In the genomic region with DNA sequence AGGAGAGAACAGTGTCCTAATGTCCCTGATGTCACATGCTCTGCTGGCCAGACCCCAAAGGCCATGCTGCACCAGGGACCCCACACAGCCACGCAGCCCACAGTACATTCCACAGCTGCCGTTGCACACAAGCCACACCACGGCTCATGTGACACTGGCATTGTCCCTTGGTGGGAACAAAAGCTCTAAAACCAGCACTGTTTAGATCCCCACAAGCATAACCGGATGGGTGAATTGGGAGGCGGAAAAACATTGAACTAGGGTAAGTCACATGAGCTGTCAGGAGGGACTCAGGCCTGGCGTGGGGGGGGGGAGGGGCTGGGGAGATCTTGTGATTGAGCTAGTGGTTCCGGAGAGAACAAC, we compare ENCODE assay signal across 9 mouse cellular contexts. TPM values are rescaled to one million over a fixed set of nuclear protein-coding genes. Genes with fewer than 3 reads are reported as not detected.
A peak's percentile ranks its signal among the peaks of the same experiment; 100 is the strongest.
DNase-seq lines count a peak whose midpoint lies in the region; ATAC-seq and TF ChIP-seq lines count a peak whose summit lies in the region.
"Had no signal": no experiment of that assay in that cellular context is flagged by ENCODE, and none has a peak within 500 bp of the region (broad histone marks: within the 10 kb centered on the region; RNA-seq: fewer than 3 reads in every experiment).

No protein-coding gene starts in this region.

- H3K9me3 ChIP-seq in kidney, embryonic 16.5 days (ENCODE audit: low read length) = no peaks in the 10 kb centered on the region
- H3K9me3 ChIP-seq in midbrain, postnatal 0 days (ENCODE audit: low read length) = no peaks in the 10 kb centered on the region
- H3K9me3 ChIP-seq: limb, embryonic 12.5 days had no signal

- peaks cover 19% of the 10 kb centered on the region for H3K36me3 ChIP-seq in spleen, adult 2 months (ENCODE audit: control insufficient read depth, insufficient read depth, low read length)
- no peaks in the 10 kb centered on the region; the same call in 1 of the 2 replicates for H3K36me3 ChIP-seq in kidney, embryonic 16.5 days (ENCODE audit: insufficient read depth, low read length)
- H3K36me3 ChIP-seq in midbrain, postnatal 0 days (ENCODE audit: insufficient read depth, low read length) = peaks cover 16% of the 10 kb centered on the region; the same call in 1 of the 2 replicates

- H3K4me1 ChIP-seq in spleen, adult 2 months (ENCODE audit: control insufficient read depth, insufficient read depth, insufficient read length) = peaks cover 43% of the 10 kb centered on the region; the same call in 1 of the 2 replicates
- H3K4me1 ChIP-seq in kidney, embryonic 16.5 days (ENCODE audit: insufficient read depth, low read length) = peaks cover 34% of the 10 kb centered on the region
- peaks cover 5% of the 10 kb centered on the region; the same call in 1 of the 2 replicates for H3K4me1 ChIP-seq in midbrain, postnatal 0 days (ENCODE audit: insufficient read depth, low read length)

- no peak overlapping the region for H3K4me2 ChIP-seq in kidney, embryonic 16.5 days (replicated peaks; ENCODE audit: low read depth, low read length)
- H3K4me2 ChIP-seq in midbrain, postnatal 0 days (ENCODE audit: low read depth, low read length, poor library complexity, severe bottlenecking) = no peak overlapping the region
- H3K4me2 ChIP-seq: limb, embryonic 12.5 days had no signal

- WGBS in spleen, adult 2 months = 42% methylated on average over 7 of the region's 7 CpGs
- 30% methylated on average over 7 of the region's 7 CpGs for WGBS in kidney, embryonic 16.5 days
- WGBS in midbrain, postnatal 0 days = 20% methylated on average over 7 of the region's 7 CpGs

- H3K27me3 ChIP-seq in spleen, adult 2 months (ENCODE audit: control insufficient read depth, insufficient read depth, low read length) = no peaks in the 10 kb centered on the region
- no peaks in the 10 kb centered on the region for H3K27me3 ChIP-seq in kidney, embryonic 16.5 days (ENCODE audit: insufficient read depth, low read length)
- no peaks in the 10 kb centered on the region for H3K27me3 ChIP-seq in midbrain, postnatal 0 days (ENCODE audit: insufficient read depth, low read length)
- H3K27me3 ChIP-seq: limb, embryonic 12.5 days had no signal

- no peak for TF ChIP-seq POLR2A in spleen, adult 2 months (IDR thresholded peaks at IDR 0.05; ENCODE audit: low read depth, low read length)

- peak; percentile 57 for DNase-seq in cerebellum, adult 9-10 months
- no peak for DNase-seq in cerebellum, adult 11 months
- no peak for DNase-seq in spleen, adult 2 months (ENCODE audit: low read depth in 1 of 2, low spot score in 2 of 2)
- no peak for DNase-seq in spleen, postnatal 36 days (ENCODE audit: low spot score in 2 of 2)
- no peak for DNase-seq in midbrain, postnatal 0 days (ENCODE audit: low spot score)
- no peak for DNase-seq in ovary, postnatal 10 days (ENCODE audit: low spot score)
- no peak for DNase-seq in spleen, adult 18-20 months

- ATAC-seq in kidney, embryonic 16.5 days (ENCODE audit: low FRiP score, low TSS enrichment) = 0 out of 2 replicates have a peak, but pooled peaks have one; percentile 2
- ATAC-seq in midbrain, postnatal 0 days (ENCODE audit: low FRiP score) = 0 out of 2 replicates have a peak, but pooled peaks have one; percentile 35

- H3K27ac ChIP-seq in spleen, adult 2 months (ENCODE audit: insufficient read depth, low read length) = peak overlapping the region; percentile 59
- peak overlapping the region; percentile 39; the same call in 1 of the 2 replicates for H3K27ac ChIP-seq in kidney, embryonic 16.5 days (ENCODE audit: low read length)
- H3K27ac ChIP-seq in midbrain, postnatal 0 days (ENCODE audit: low read depth, low read length) = no peak overlapping the region
- H3K27ac ChIP-seq: limb, embryonic 12.5 days had no signal

- no peak for TF ChIP-seq CTCF in spleen, adult 2 months (IDR thresholded peaks at IDR 0.05; ENCODE audit: extremely low read depth, insufficient read depth, insufficient read length, insufficient replicate concordance)
- no peak for TF ChIP-seq CTCF in midbrain, postnatal 0 days (IDR thresholded peaks at IDR 0.05)

- H3K4me3 ChIP-seq in spleen, adult 2 months (ENCODE audit: extremely low read depth, insufficient read depth, insufficient read length) = no peak overlapping the region
- no peak overlapping the region for H3K4me3 ChIP-seq in kidney, embryonic 16.5 days (ENCODE audit: low read length)
- no peak overlapping the region for H3K4me3 ChIP-seq in midbrain, postnatal 0 days (ENCODE audit: low read depth, low read length)
- H3K4me3 ChIP-seq: limb, embryonic 12.5 days had no signal

- H3K9ac ChIP-seq in kidney, embryonic 16.5 days (replicated peaks; ENCODE audit: low read length) = no peak overlapping the region
- no peak overlapping the region for H3K9ac ChIP-seq in midbrain, postnatal 0 days (replicated peaks; ENCODE audit: low read length, poor library complexity, severe bottlenecking)
- H3K9ac ChIP-seq: limb, embryonic 12.5 days had no signal

RNA-seq across cellular contexts. Expression of gene Cerk, which starts 17.5 kb away (rescaled TPM):
- polyA plus RNA-seq in spleen, adult 2 months (2012; rRNA removed) = 64.4 and 82.8 TPM in 2 replicates
- 13.6 and 13.7 TPM in 2 replicates for polyA plus RNA-seq in kidney, embryonic 16.5 days (2015; fragmentation: Nextera tagmentation; extraction: Ambion mirVana)
- 35.8 and 37.0 TPM in 2 replicates for total RNA-seq in midbrain, postnatal 0 days (2014; rRNA removed)
- 21.6 and 21.9 TPM in 2 replicates for polyA plus RNA-seq in midbrain, postnatal 0 days (2015; fragmentation: Nextera tagmentation; extraction: Ambion mirVana)

RNA-seq across cellular contexts. Expression of gene Tbc1d22a, which starts 45.8 kb away (rescaled TPM):
- polyA plus RNA-seq in spleen, adult 2 months (2012; rRNA removed) = 28.1 and 32.3 TPM in 2 replicates
- polyA plus RNA-seq in kidney, embryonic 16.5 days (2015; fragmentation: Nextera tagmentation; extraction: Ambion mirVana) = 16.5 and 16.6 TPM in 2 replicates
- total RNA-seq in midbrain, postnatal 0 days (2014; rRNA removed) = 19.7 and 19.8 TPM in 2 replicates
- 13.6 and 13.9 TPM in 2 replicates for polyA plus RNA-seq in midbrain, postnatal 0 days (2015; fragmentation: Nextera tagmentation; extraction: Ambion mirVana)
